Mouse (Mus musculus): ENCODE results near the gene Spa17. TPM values are rescaled to one million over a fixed set of nuclear protein-coding genes. Genes with fewer than 3 reads are reported as not detected.

Spa17 gene
- polyA plus RNA-seq, 1 experiment: 2.7 TPM

DNA sequence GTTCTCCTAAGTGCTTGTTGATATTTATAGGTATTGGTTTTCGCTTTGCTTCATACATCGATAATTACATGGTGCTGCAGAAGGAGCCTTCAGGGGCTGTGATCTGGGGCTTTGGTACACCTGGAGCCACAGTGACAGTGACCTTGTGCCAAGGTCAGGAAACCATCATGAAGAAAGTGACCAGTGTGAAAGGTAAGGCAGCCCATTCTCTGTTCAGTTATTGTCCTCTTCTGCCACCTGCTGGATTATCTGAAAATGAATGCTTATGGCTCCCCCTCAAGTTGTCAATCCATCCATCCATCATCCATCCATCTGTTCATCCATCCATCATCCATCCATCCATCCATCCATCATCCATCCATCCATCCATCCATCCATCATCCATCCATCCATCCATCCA lies 3.2 kb upstream of the Spa17 start:
- TF ChIP-seq CEBPB (IDR thresholded peaks at IDR 0.05; ENCODE audit: insufficient read depth, poor library complexity, severe bottlenecking) (no peak), POLR2A (IDR thresholded peaks at IDR 0.05; ENCODE audit: insufficient read length, low read depth) (no peak), USF1 (IDR thresholded peaks at IDR 0.05; ENCODE audit: low read depth) (no peak), TCF12 (IDR thresholded peaks at IDR 0.05; ENCODE audit: insufficient read depth, poor library complexity, severe bottlenecking) (no peak), REST (IDR thresholded peaks at IDR 0.05; ENCODE audit: insufficient read depth, insufficient read length) (no peak), MYOD1 (IDR thresholded peaks at IDR 0.05; ENCODE audit: control insufficient read depth in 1 of 3, insufficient read length in 2 of 3, low read depth in 2 of 3) (no peak), TCF3 (IDR thresholded peaks at IDR 0.05; ENCODE audit: insufficient read length, low read depth) (no peak)
- Histone ChIP-seq H3K4me2 (ENCODE audit: low read depth) (no peak overlapping the region), H3K36me3 (ENCODE audit: control insufficient read depth, insufficient read depth) (no peaks in the 10 kb centered on the region), H3K79me2 (ENCODE audit: control insufficient read depth, insufficient read depth) (no peaks in the 10 kb centered on the region), H3K4me3 (no peak overlapping the region), H3ac (ENCODE audit: control insufficient read depth, insufficient read length) (no peak overlapping the region), H3K27me3 (ENCODE audit: control insufficient read depth, insufficient read depth, insufficient read length) (no peaks in the 10 kb centered on the region)

DNA sequence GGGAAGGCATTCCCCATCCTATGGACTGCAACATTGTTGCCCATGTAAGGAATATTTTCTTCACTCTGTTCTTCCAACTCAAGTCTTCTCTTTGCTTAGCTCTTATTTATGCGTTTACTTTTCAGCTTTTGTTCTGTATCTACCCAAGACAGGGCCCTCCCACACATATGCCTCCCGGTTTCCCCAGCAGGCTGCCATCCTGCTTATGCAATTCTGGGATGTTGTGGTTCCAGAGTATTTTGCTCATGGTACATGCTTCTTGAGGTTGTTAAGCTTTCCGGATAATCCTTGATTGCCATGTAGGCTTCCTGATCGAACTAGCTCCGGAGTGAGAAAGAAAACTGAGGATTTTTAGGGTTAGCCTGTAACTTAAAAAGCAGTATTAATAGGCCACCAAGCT lies 1.7 kb upstream of the Spa17 start:
- H3K36me3 ChIP-seq (ENCODE audit: control insufficient read depth, insufficient read depth): no peaks in the 10 kb centered on the region
- H3ac ChIP-seq (ENCODE audit: control insufficient read depth, insufficient read length): no peak overlapping the region
- TF ChIP-seq POLR2AphosphoS2 (IDR thresholded peaks at IDR 0.05; ENCODE audit: insufficient read length, low read depth) (no peak), USF1 (IDR thresholded peaks at IDR 0.05; ENCODE audit: low read depth) (no peak), MYOG (IDR thresholded peaks at IDR 0.05; ENCODE audit: control insufficient read depth in 1 of 3, insufficient read depth in 1 of 3, insufficient read length in 2 of 3, low read depth in 2 of 3) (no peak), CEBPB (IDR thresholded peaks at IDR 0.05; ENCODE audit: insufficient read depth, poor library complexity, severe bottlenecking) (no peak)
- no peak overlapping the region for H3K4me3 ChIP-seq
- H3K4me2 ChIP-seq (ENCODE audit: low read depth): no peak overlapping the region
- no peaks in the 10 kb centered on the region for H3K79me2 ChIP-seq (ENCODE audit: control insufficient read depth, insufficient read depth)
- H3K27me3 ChIP-seq (ENCODE audit: control insufficient read depth, insufficient read depth, insufficient read length): no peaks in the 10 kb centered on the region

DNA sequence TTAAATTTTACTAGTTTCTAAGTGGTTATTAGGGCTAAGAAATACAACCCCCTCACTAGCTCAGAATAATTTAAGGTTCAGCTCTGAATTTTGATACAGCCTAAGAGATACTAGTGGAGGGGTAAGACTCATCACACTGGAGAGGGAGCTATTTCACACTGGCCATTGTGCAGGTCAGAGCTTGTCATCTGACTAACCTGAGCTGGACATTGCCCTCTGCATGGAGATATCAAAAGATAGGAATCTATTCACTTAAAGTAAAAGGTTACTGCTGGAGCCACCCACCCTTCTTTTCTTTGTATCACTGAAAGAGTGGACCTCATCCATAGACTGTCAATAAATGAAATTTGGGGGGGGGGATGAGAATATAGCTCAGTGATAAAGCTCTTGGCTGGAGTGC lies 794 bp upstream of the Spa17 start:
- H3K4me3 ChIP-seq: peak overlapping the region; percentile 50
- peak overlapping the region; percentile 82 for H3K4me2 ChIP-seq (ENCODE audit: low read depth)
- no peak for TF ChIP-seq MYOD1 (IDR thresholded peaks at IDR 0.05; ENCODE audit: control insufficient read depth in 1 of 3, insufficient read length in 2 of 3, low read depth in 2 of 3)
- TF ChIP-seq SRF (IDR thresholded peaks at IDR 0.05; ENCODE audit: control insufficient read depth, insufficient read length, low read depth): no peak
- no peak for TF ChIP-seq POLR2AphosphoS2 (IDR thresholded peaks at IDR 0.05; ENCODE audit: insufficient read length, low read depth)
- no peak for TF ChIP-seq MYOG (IDR thresholded peaks at IDR 0.05; ENCODE audit: control insufficient read depth in 1 of 3, insufficient read depth in 1 of 3, insufficient read length in 2 of 3, low read depth in 2 of 3)
- TF ChIP-seq POLR2A (IDR thresholded peaks at IDR 0.05; ENCODE audit: insufficient read length, low read depth): no peak
- H3ac ChIP-seq (ENCODE audit: control insufficient read depth, insufficient read length): no peak overlapping the region
- H3K27me3 ChIP-seq (ENCODE audit: control insufficient read depth, insufficient read depth, insufficient read length): no peaks in the 10 kb centered on the region
- H3K36me3 ChIP-seq (ENCODE audit: control insufficient read depth, insufficient read depth): no peaks in the 10 kb centered on the region
- no peaks in the 10 kb centered on the region for H3K79me2 ChIP-seq (ENCODE audit: control insufficient read depth, insufficient read depth)

DNA sequence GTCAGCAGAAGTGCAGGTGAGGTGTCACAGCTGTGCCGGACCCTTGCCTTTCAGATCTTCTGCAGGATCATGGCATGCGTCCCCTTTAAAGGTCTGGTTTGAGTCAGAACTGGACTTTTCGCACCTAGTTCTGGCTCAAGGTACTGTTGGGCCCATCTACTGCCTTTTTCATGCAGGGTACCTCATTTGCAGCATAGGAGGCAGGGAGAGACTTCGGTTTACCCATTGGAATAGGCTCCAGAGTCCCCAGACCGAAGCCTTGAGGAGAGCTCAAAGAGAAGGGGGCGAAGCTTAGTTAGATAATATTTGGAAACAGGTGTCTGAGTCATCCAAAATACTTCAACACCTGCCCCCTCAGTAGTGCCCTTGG lies 374 bp upstream of the Spa17 start:
- Histone ChIP-seq H3ac (ENCODE audit: control insufficient read depth, insufficient read length) (no peak overlapping the region), H3K36me3 (ENCODE audit: control insufficient read depth, insufficient read depth) (no peaks in the 10 kb centered on the region), H3K4me3 (peak overlapping the region; percentile 50), H3K79me2 (ENCODE audit: control insufficient read depth, insufficient read depth) (no peaks in the 10 kb centered on the region), H3K27me3 (ENCODE audit: control insufficient read depth, insufficient read depth, insufficient read length) (no peaks in the 10 kb centered on the region), H3K4me2 (ENCODE audit: low read depth) (peak overlapping the region; percentile 82)
- TF ChIP-seq MYOG (IDR thresholded peaks at IDR 0.05; ENCODE audit: control insufficient read depth in 1 of 3, insufficient read depth in 1 of 3, insufficient read length in 2 of 3, low read depth in 2 of 3) (no peak), MYOD1 (IDR thresholded peaks at IDR 0.05; ENCODE audit: control insufficient read depth in 1 of 3, insufficient read length in 2 of 3, low read depth in 2 of 3) (no peak), POLR2AphosphoS2 (IDR thresholded peaks at IDR 0.05; ENCODE audit: insufficient read length, low read depth) (no peak), E2F4 (IDR thresholded peaks at IDR 0.05; ENCODE audit: insufficient read depth) (no peak), POLR2A (IDR thresholded peaks at IDR 0.05; ENCODE audit: insufficient read length, low read depth) (no peak), CEBPB (IDR thresholded peaks at IDR 0.05; ENCODE audit: insufficient read depth, poor library complexity, severe bottlenecking) (no peak), MAX (IDR thresholded peaks at IDR 0.05; ENCODE audit: low read depth) (no peak), TCF3 (IDR thresholded peaks at IDR 0.05; ENCODE audit: insufficient read length, low read depth) (no peak), USF1 (IDR thresholded peaks at IDR 0.05; ENCODE audit: low read depth) (no peak)

DNA sequence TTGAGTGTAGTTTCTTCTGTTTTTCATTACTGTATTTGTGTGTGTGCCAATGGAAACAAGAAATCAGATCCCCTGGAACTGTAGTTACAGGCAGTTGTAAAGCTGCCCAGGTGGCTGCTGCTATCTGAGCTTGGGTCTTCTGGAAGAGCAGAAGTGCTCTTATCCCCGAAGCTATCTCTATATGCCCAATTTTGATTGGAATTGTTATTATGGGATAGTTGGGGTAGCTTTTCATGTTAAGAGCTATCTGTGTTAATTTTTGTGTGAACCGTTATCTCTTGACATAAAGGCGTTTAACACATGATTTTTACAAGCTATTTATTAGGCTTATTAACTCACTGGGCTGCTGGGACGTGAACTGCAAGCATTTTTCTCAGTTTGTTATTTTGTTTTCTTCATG lies 4.0 kb downstream of the Spa17 start:
- Histone ChIP-seq H3K4me2 (ENCODE audit: low read depth) (no peak overlapping the region), H3K27me3 (ENCODE audit: control insufficient read depth, insufficient read depth, insufficient read length) (no peaks in the 10 kb centered on the region), H3K79me2 (ENCODE audit: control insufficient read depth, insufficient read depth) (no peaks in the 10 kb centered on the region), H3ac (ENCODE audit: control insufficient read depth, insufficient read length) (no peak overlapping the region), H3K4me3 (no peak overlapping the region), H3K36me3 (ENCODE audit: control insufficient read depth, insufficient read depth) (no peaks in the 10 kb centered on the region)
- TF ChIP-seq POLR2A (IDR thresholded peaks at IDR 0.05; ENCODE audit: insufficient read length, low read depth): no peak
- no peak for TF ChIP-seq MYOD1 (IDR thresholded peaks at IDR 0.05; ENCODE audit: control insufficient read depth in 1 of 3, insufficient read length in 2 of 3, low read depth in 2 of 3)

DNA sequence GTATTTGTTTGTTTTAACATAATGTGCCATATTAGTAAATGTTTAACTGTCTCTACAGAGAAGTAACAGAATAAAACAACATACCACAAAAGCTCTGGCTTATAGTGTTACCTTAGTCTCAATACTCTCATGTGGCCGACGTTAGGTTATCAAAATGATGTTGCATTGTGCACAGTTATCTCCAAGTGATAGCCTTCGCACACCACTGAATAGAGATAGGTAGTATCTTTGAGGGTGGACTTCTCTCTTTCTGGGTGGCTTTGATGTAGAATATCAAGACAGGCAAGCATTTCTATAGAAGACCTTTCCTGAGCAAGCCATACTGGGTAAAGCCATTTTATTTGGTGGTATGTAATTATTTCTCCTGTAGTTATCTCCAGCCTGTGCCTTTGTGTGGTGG lies 8.4 kb downstream of the Spa17 start:
- H3ac ChIP-seq (ENCODE audit: control insufficient read depth, insufficient read length): no peak overlapping the region
- no peak overlapping the region for H3K4me3 ChIP-seq
- no peaks in the 10 kb centered on the region for H3K79me2 ChIP-seq (ENCODE audit: control insufficient read depth, insufficient read depth)
- H3K4me2 ChIP-seq (ENCODE audit: low read depth): no peak overlapping the region
- H3K27me3 ChIP-seq (ENCODE audit: control insufficient read depth, insufficient read depth, insufficient read length): no peaks in the 10 kb centered on the region
- no peaks in the 10 kb centered on the region for H3K36me3 ChIP-seq (ENCODE audit: control insufficient read depth, insufficient read depth)
- TF ChIP-seq E2F4 (IDR thresholded peaks at IDR 0.05; ENCODE audit: insufficient read depth) (no peak), TCF3 (IDR thresholded peaks at IDR 0.05; ENCODE audit: insufficient read length, low read depth) (no peak), REST (IDR thresholded peaks at IDR 0.05; ENCODE audit: insufficient read depth, insufficient read length) (no peak), MYOG (IDR thresholded peaks at IDR 0.05; ENCODE audit: control insufficient read depth in 1 of 3, insufficient read depth in 1 of 3, insufficient read length in 2 of 3, low read depth in 2 of 3) (no peak), POLR2AphosphoS2 (IDR thresholded peaks at IDR 0.05; ENCODE audit: insufficient read length, low read depth) (no peak), TCF12 (IDR thresholded peaks at IDR 0.05; ENCODE audit: insufficient read depth, poor library complexity, severe bottlenecking) (no peak), CEBPB (IDR thresholded peaks at IDR 0.05; ENCODE audit: insufficient read depth, poor library complexity, severe bottlenecking) (no peak), USF1 (IDR thresholded peaks at IDR 0.05; ENCODE audit: low read depth) (no peak), SRF (IDR thresholded peaks at IDR 0.05; ENCODE audit: control insufficient read depth, insufficient read length, low read depth) (no peak), MAX (IDR thresholded peaks at IDR 0.05; ENCODE audit: low read depth) (no peak), MYOD1 (IDR thresholded peaks at IDR 0.05; ENCODE audit: control insufficient read depth in 1 of 3, insufficient read length in 2 of 3, low read depth in 2 of 3) (no peak), POLR2A (IDR thresholded peaks at IDR 0.05; ENCODE audit: insufficient read length, low read depth) (no peak)
